Comparison of ENCODE assay signal across 28 mouse cellular contexts in the genomic region with DNA sequence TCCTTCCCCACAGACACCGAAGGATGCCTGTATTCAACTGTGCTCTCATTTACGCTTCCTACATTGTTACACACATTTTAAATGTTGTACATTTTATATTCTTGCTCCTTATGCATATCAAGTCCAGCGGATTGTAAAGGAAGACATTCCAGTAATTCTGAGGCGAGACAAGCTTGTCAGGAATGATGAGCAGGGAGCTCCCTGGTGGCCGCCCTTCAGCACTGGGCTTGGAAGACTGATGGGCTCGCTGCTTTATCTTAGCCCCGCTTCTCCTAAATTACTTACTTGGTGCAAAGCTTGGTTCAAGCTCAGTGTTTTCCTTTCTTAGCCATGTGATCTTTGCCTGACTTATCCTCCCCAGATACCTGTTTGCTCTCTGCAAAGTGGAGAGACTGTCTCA.
DNase-seq lines count a peak whose midpoint lies in the region; ATAC-seq and TF ChIP-seq lines count a peak whose summit lies in the region.
"Had no signal": no experiment of that assay in that cellular context is flagged by ENCODE, and none has a peak within 500 bp of the region (broad histone marks: within the 10 kb centered on the region; RNA-seq: fewer than 3 reads in every experiment).

No protein-coding gene starts in this region.

- no peak overlapping the region for H3K4me2 ChIP-seq in hindbrain, embryonic 12.5 days (replicated peaks)
- no peak overlapping the region for H3K4me2 ChIP-seq in hindbrain, embryonic 11.5 days (replicated peaks; ENCODE audit: low read depth, low read length)
- no peak overlapping the region for H3K4me2 ChIP-seq in hindbrain, postnatal 0 days (ENCODE audit: low read depth, low read length)
- no peak overlapping the region for H3K4me2 ChIP-seq in neural tube, embryonic 15.5 days
- H3K4me2 ChIP-seq: embryonic facial prominence, embryonic 15.5 days; heart, embryonic 15.5 days; limb, embryonic 12.5 days; liver, embryonic 15.5 days; lung, embryonic 14.5 days; neural tube, embryonic 13.5 days had no signal

- H3K36me3 ChIP-seq in hindbrain, embryonic 12.5 days, result no peaks in the 10 kb centered on the region
- H3K36me3 ChIP-seq in hindbrain, embryonic 11.5 days (ENCODE audit: control insufficient read depth, insufficient read depth, low read length), result no peaks in the 10 kb centered on the region
- no peaks in the 10 kb centered on the region for H3K36me3 ChIP-seq in hindbrain, postnatal 0 days (ENCODE audit: insufficient read depth, low read length)
- H3K36me3 ChIP-seq in neural tube, embryonic 15.5 days, result no peaks in the 10 kb centered on the region
- H3K36me3 ChIP-seq: embryonic facial prominence, embryonic 10.5 days; embryonic facial prominence, embryonic 15.5 days; heart, embryonic 10.5 days; heart, embryonic 15.5 days; limb, embryonic 12.5 days; liver, embryonic 15.5 days; neural tube, embryonic 13.5 days had no signal

- 0 out of 2 replicates have a peak, but pooled peaks cover 2% of the 10 kb centered on the region for H3K4me1 ChIP-seq in hindbrain, embryonic 12.5 days
- no peaks in the 10 kb centered on the region for H3K4me1 ChIP-seq in hindbrain, embryonic 11.5 days (replicated peaks; ENCODE audit: control insufficient read depth, insufficient read depth, low read length)
- peaks cover under 1% of the 10 kb centered on the region; the same call in 1 of the 2 replicates for H3K4me1 ChIP-seq in hindbrain, postnatal 0 days (ENCODE audit: insufficient read depth, low read length)
- H3K4me1 ChIP-seq in neural tube, embryonic 15.5 days, result 0 out of 2 replicates have a peak, but pooled peaks cover 3% of the 10 kb centered on the region
- H3K4me1 ChIP-seq: embryonic facial prominence, embryonic 10.5 days; heart, embryonic 15.5 days; limb, embryonic 12.5 days; liver, embryonic 15.5 days had no signal

- no peak overlapping the region for H3K9ac ChIP-seq in hindbrain, embryonic 12.5 days
- H3K9ac ChIP-seq in hindbrain, embryonic 11.5 days (ENCODE audit: low read depth, low read length), result no peak overlapping the region
- no peak overlapping the region for H3K9ac ChIP-seq in hindbrain, postnatal 0 days (replicated peaks; ENCODE audit: low read length)
- H3K9ac ChIP-seq in neural tube, embryonic 15.5 days (replicated peaks), result no peak overlapping the region
- H3K9ac ChIP-seq: embryonic facial prominence, embryonic 15.5 days; heart, embryonic 15.5 days; limb, embryonic 12.5 days; liver, embryonic 15.5 days; lung, embryonic 14.5 days; neural tube, embryonic 13.5 days had no signal

- no peak for ATAC-seq in hindbrain, embryonic 12.5 days (ENCODE audit: low FRiP score)
- ATAC-seq in hindbrain, embryonic 11.5 days (ENCODE audit: low FRiP score), result no peak
- ATAC-seq in hindbrain, postnatal 0 days, result no peak
- no peak for ATAC-seq in neural tube, embryonic 15.5 days (ENCODE audit: low FRiP score)
- ATAC-seq: forebrain, embryonic 14.5 days; Patski had no signal

- H3K9me3 ChIP-seq in hindbrain, embryonic 12.5 days (replicated peaks), result no peaks in the 10 kb centered on the region
- H3K9me3 ChIP-seq in hindbrain, embryonic 11.5 days (ENCODE audit: control insufficient read depth, low read length), result no peaks in the 10 kb centered on the region
- no peaks in the 10 kb centered on the region for H3K9me3 ChIP-seq in hindbrain, postnatal 0 days (ENCODE audit: low read length)
- H3K9me3 ChIP-seq in neural tube, embryonic 15.5 days (replicated peaks), result no peaks in the 10 kb centered on the region
- H3K9me3 ChIP-seq: embryonic facial prominence, embryonic 10.5 days; embryonic facial prominence, embryonic 15.5 days; heart, embryonic 10.5 days; heart, embryonic 15.5 days; limb, embryonic 12.5 days; liver, embryonic 15.5 days; neural tube, embryonic 13.5 days had no signal

- no peaks in the 10 kb centered on the region for H3K27me3 ChIP-seq in hindbrain, embryonic 12.5 days
- no peaks in the 10 kb centered on the region for H3K27me3 ChIP-seq in hindbrain, embryonic 11.5 days (ENCODE audit: control insufficient read depth, insufficient read depth, low read length)
- H3K27me3 ChIP-seq in hindbrain, postnatal 0 days (ENCODE audit: insufficient read depth, low read length), result no peaks in the 10 kb centered on the region
- no peaks in the 10 kb centered on the region for H3K27me3 ChIP-seq in neural tube, embryonic 15.5 days (replicated peaks)
- H3K27me3 ChIP-seq: embryonic facial prominence, embryonic 15.5 days; liver, embryonic 15.5 days; neural tube, embryonic 13.5 days; Patski had no signal

- WGBS in hindbrain, embryonic 12.5 days, result 47% methylated on average over 7 of the region's 7 CpGs
- 62% methylated on average over 7 of the region's 7 CpGs for WGBS in hindbrain, embryonic 11.5 days
- 45% methylated on average over 7 of the region's 7 CpGs for WGBS in hindbrain, postnatal 0 days
- 52% methylated on average over 7 of the region's 7 CpGs for WGBS in neural tube, embryonic 15.5 days

- TF ChIP-seq CTCF in layer of hippocampus, adult 2 months (conservative IDR thresholded peaks at IDR 0.05), result peak; percentile 57
- peak; percentile 29 for TF ChIP-seq CTCF in hindbrain, postnatal 0 days (IDR thresholded peaks at IDR 0.05; ENCODE audit: low read depth)

- no peak for DNase-seq in hindbrain, embryonic 11.5 days (ENCODE audit: low spot score)
- DNase-seq in layer of hippocampus, adult 2 months (ENCODE audit: low spot score in 2 of 2), result no peak
- no peak for DNase-seq in layer of hippocampus, adult 11-12 months (ENCODE audit: low spot score)
- peak; percentile 21 for DNase-seq in R1 (ENCODE audit: low read depth, low spot score)
- peak; percentile 24 for DNase-seq in hindbrain, postnatal 0 days (ENCODE audit: low spot score)
- DNase-seq: adrenal gland, postnatal 25 days; cerebellum, adult 8-10 months; cerebellum, postnatal 25 days; gastrocnemius, postnatal 25 days; heart, adult 11 months; kidney, adult 2 months; kidney, postnatal 4 days; layer of hippocampus, adult 9-11 months; lung, embryonic 14.5 days; lung, postnatal 36 days; thymus, adult 2 months; thymus, postnatal 36 days had no signal

- H3K4me3 ChIP-seq in hindbrain, embryonic 12.5 days, result no peak overlapping the region
- no peak overlapping the region for H3K4me3 ChIP-seq in hindbrain, embryonic 11.5 days (ENCODE audit: low read depth, low read length)
- no peak overlapping the region for H3K4me3 ChIP-seq in layer of hippocampus, adult 2 months
- H3K4me3 ChIP-seq in hindbrain, postnatal 0 days (ENCODE audit: low read length), result no peak overlapping the region
- H3K4me3 ChIP-seq in neural tube, embryonic 15.5 days (replicated peaks), result no peak overlapping the region
- H3K4me3 ChIP-seq: embryonic facial prominence, embryonic 10.5 days; embryonic facial prominence, embryonic 15.5 days; heart, embryonic 10.5 days; heart, embryonic 15.5 days; limb, embryonic 12.5 days; liver, embryonic 15.5 days; neural tube, embryonic 13.5 days had no signal

- H3K27ac ChIP-seq in hindbrain, embryonic 12.5 days, result peak overlapping the region; percentile 4; the same call in 1 of the 2 replicates
- no peak overlapping the region for H3K27ac ChIP-seq in hindbrain, embryonic 11.5 days (ENCODE audit: low read depth, low read length)
- H3K27ac ChIP-seq in layer of hippocampus, adult 2 months, result no peak overlapping the region
- no peak overlapping the region for H3K27ac ChIP-seq in hindbrain, postnatal 0 days
- H3K27ac ChIP-seq in neural tube, embryonic 15.5 days (replicated peaks), result no peak overlapping the region
- H3K27ac ChIP-seq: embryonic facial prominence, embryonic 10.5 days; embryonic facial prominence, embryonic 15.5 days; heart, embryonic 10.5 days; heart, embryonic 15.5 days; limb, embryonic 12.5 days; liver, embryonic 15.5 days; neural tube, embryonic 13.5 days had no signal

Comparison
In these comparisons a context has a peak if more than half of its experiments do, and no peak if none do; other contexts are left out.
1. DNase-seq: peak in R1 (single experiment) and hindbrain, postnatal 0 days (single experiment); none in hindbrain, embryonic 11.5 days (single experiment), layer of hippocampus, adult 2 months (0 of 2) and layer of hippocampus, adult 11-12 months (single experiment).